Mouse (Mus musculus) neural tube, embryonic 13.5 days (tissue): ENCODE results near the gene Fgf8. TPM values are rescaled to one million over a fixed set of nuclear protein-coding genes. Genes with fewer than 3 reads are reported as not detected.

Experiments used
- ATAC-seq: fragments of 200-750 bp; cut with Nextera tagmentation; 2 replicates; pipeline ENCODE4 v1.8.0; 2017; ENCODE audit warnings: low read depth, mild to moderate bottlenecking, moderate TSS enrichment, moderate library complexity
- H3K27ac ChIP-seq: fragments of 300-500 bp; sonication (generic); replicated peaks from 2 replicates; pipeline ENCODE4 v1.5.1; 2015; ENCODE audit warnings: moderate library complexity, mild to moderate bottlenecking, inconsistent platforms
- H3K27me3 ChIP-seq: fragments of 300-500 bp; sonication (generic); 2 replicates; pipeline ENCODE4 v1.6.1; 2015; ENCODE audit warnings: mild to moderate bottlenecking, inconsistent platforms
- H3K36me3 ChIP-seq: fragments of 300-500 bp; sonication (generic); 2 replicates; pipeline ENCODE4 v1.6.1; 2015; ENCODE audit warnings: mild to moderate bottlenecking, inconsistent platforms
- H3K4me1 ChIP-seq: fragments of 300-500 bp; sonication (generic); replicated peaks from 2 replicates; pipeline ENCODE4 v1.6.1; 2015; ENCODE audit warnings: inconsistent platforms
- H3K4me2 ChIP-seq: fragments of 300-500 bp; sonication (generic); 2 replicates; pipeline ENCODE4 v1.6.1; 2015; ENCODE audit warnings: inconsistent platforms, mild to moderate bottlenecking, moderate library complexity
- H3K4me3 ChIP-seq: fragments of 300-500 bp; sonication (generic); 2 replicates; pipeline ENCODE4 v1.5.1; 2015; ENCODE audit warnings: mild to moderate bottlenecking, inconsistent platforms
- H3K9ac ChIP-seq: fragments of 300-500 bp; sonication (generic); 2 replicates; pipeline ENCODE4 v1.6.1; 2015; ENCODE audit warnings: moderate library complexity, mild to moderate bottlenecking, inconsistent platforms
- H3K9me3 ChIP-seq: fragments of 300-500 bp; sonication (generic); 2 replicates; pipeline ENCODE4 v1.6.1; 2016; ENCODE audit warnings: inconsistent platforms
- WGBS: fragments of 180-500 bp; shearing (Covaris S2); methylation state at CpG from one replicate; pipeline ENCODE4 v1.1.7; 2015; 5-methylcytosine and 5-hydroxymethylcytosine counted together
- polyA plus RNA-seq: library from polyadenylated mRNA; unstranded; fragments of >200 nt; fragmentation: Nextera tagmentation; extraction: Ambion mirVana; gene quantifications from 2 replicates; pipeline ENCODE4 v1.2.1, GENCODE M21; 2015

Gene Fgf8
- polyA plus RNA-seq, 1 experiment from 2014 or later: not detected

- ATAC-seq: peak; percentile 68; the same call in 1 of the 2 replicates
- peaks cover 100% of the 10 kb centered on the region for H3K27me3 ChIP-seq
- no peak overlapping the region for H3K27ac ChIP-seq
- 1% methylated on average over 28 of the region's 28 CpGs for WGBS
- peak overlapping the region; percentile 20 for H3K4me3 ChIP-seq
- no peaks in the 10 kb centered on the region for H3K9me3 ChIP-seq
- H3K4me1 ChIP-seq: peaks cover 31% of the 10 kb centered on the region
- peak overlapping the region; percentile 41; the same call in 1 of the 2 replicates for H3K9ac ChIP-seq
- peak overlapping the region; percentile 51 for H3K4me2 ChIP-seq
- H3K36me3 ChIP-seq: no peaks in the 10 kb centered on the region
Observed at GRCm38 (mm10) chr19:45736855-45737207, 5.9 kb downstream of the Fgf8 start.

DNA sequence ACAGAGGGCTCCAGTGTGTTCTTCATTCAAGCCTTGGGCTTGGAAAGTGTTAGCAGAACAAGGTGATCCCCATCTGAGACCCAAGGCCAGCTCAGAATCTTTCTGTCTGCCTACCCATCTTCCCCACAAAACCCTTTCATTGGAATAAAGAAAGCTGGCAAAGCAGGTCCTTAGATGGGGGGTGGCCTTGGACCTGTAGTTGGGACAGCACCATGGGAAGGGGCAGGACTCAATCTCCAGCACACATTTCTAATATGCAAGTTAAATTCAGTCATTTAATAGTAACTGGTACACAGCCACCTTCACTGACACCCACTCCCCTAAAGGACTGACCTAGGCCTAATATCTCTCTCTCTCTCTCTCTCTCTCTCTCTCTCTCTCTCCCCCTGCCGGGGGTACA is 6.5 kb downstream of the Fgf8 start:
- H3K4me1 ChIP-seq: peaks cover 26% of the 10 kb centered on the region
- H3K27me3 ChIP-seq: peaks cover 100% of the 10 kb centered on the region
- ATAC-seq: no peak
- no peak overlapping the region for H3K4me3 ChIP-seq
- H3K9ac ChIP-seq: no peak overlapping the region
- WGBS: 21% methylated on average over 1 of the region's 1 CpGs
- H3K36me3 ChIP-seq: no peaks in the 10 kb centered on the region
- no peak overlapping the region for H3K4me2 ChIP-seq
- no peak overlapping the region for H3K27ac ChIP-seq
- no peaks in the 10 kb centered on the region for H3K9me3 ChIP-seq

DNA sequence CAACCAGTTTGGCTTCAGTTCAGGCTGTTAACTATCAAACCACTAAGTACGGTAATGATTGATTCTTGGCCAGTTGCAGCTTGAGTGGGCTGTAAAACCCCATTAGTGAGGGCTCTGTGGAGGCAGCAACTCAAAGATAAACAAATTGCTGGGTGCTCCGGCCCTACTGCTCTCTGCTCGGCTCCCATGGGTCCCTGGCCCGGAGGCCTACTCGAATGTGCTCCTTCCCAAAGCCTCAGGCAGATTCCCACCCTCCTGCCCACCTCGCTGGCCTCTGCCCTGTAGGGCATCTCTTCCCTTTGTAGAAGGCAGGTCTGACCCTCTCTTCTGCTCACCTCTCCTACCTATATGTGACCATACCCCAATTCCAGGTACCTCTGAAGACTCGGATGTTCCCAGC is 8.0 kb downstream of the Fgf8 start:
- Histone ChIP-seq H3K9ac (no peak overlapping the region), H3K4me1 (peaks cover 20% of the 10 kb centered on the region), H3K4me3 (no peak overlapping the region), H3K27ac (no peak overlapping the region), H3K27me3 (peaks cover 100% of the 10 kb centered on the region), H3K9me3 (no peaks in the 10 kb centered on the region), H3K36me3 (no peaks in the 10 kb centered on the region), H3K4me2 (no peak overlapping the region)
- 9% methylated on average over 7 of the region's 7 CpGs for WGBS
- ATAC-seq: no peak

- H3K9ac ChIP-seq: no peak overlapping the region
- no peak for ATAC-seq
- H3K4me1 ChIP-seq: peaks cover 20% of the 10 kb centered on the region
- H3K9me3 ChIP-seq: no peaks in the 10 kb centered on the region
- no peaks in the 10 kb centered on the region for H3K36me3 ChIP-seq
- 36% methylated on average over 5 of the region's 5 CpGs for WGBS
- no peak overlapping the region for H3K4me3 ChIP-seq
- H3K27me3 ChIP-seq: peaks cover 97% of the 10 kb centered on the region
- no peak overlapping the region for H3K27ac ChIP-seq
- H3K4me2 ChIP-seq: no peak overlapping the region
Observed at GRCm38 (mm10) chr19:45734191-45734590, 8.5 kb downstream of the Fgf8 start.

GRCm38 (mm10) chr19:45733564-45733963 is 9.2 kb downstream of the Fgf8 start:
- peaks cover 96% of the 10 kb centered on the region for H3K27me3 ChIP-seq
- ATAC-seq: no peak
- H3K9me3 ChIP-seq: no peaks in the 10 kb centered on the region
- peaks cover 20% of the 10 kb centered on the region for H3K4me1 ChIP-seq
- H3K36me3 ChIP-seq: no peaks in the 10 kb centered on the region
- 6% methylated on average over 10 of the region's 10 CpGs for WGBS
- no peak overlapping the region for H3K4me2 ChIP-seq
- H3K4me3 ChIP-seq: no peak overlapping the region
- H3K27ac ChIP-seq: no peak overlapping the region
- H3K9ac ChIP-seq: no peak overlapping the region

- Histone ChIP-seq H3K4me3 (no peak overlapping the region), H3K4me1 (peaks cover 10% of the 10 kb centered on the region), H3K9ac (no peak overlapping the region), H3K4me2 (no peak overlapping the region), H3K27ac (no peak overlapping the region), H3K9me3 (no peaks in the 10 kb centered on the region), H3K36me3 (no peaks in the 10 kb centered on the region), H3K27me3 (peaks cover 93% of the 10 kb centered on the region)
- 78% methylated on average over 7 of the region's 7 CpGs for WGBS
- ATAC-seq: no peak
Observed at GRCm38 (mm10) chr19:45731658-45732057, 11.1 kb downstream of the Fgf8 start.

DNA sequence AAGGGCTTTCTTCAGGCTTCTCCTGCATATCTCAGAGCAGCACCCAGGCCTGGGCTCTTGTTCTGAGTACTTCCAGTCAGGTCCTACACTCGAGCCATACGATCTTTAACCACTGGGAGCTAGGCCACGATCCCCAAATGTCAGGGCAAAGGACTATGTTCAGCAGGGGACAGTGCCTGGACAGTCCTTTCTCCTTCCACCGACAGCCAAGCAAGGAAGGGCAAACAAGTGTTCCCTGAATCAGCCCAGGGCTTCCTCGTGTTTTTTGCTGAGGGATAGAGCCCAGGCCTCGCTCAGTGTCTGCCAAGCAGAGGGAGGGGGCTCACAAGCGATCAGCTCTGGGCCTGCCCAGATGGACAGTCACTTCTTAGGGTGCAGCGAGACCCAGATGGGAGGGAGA is 12.7 kb downstream of the Fgf8 start:
- H3K4me3 ChIP-seq: no peak overlapping the region
- no peak overlapping the region for H3K27ac ChIP-seq
- WGBS: 76% methylated on average over 8 of the region's 8 CpGs
- H3K27me3 ChIP-seq: peaks cover 93% of the 10 kb centered on the region
- H3K9ac ChIP-seq: no peak overlapping the region
- ATAC-seq: no peak
- H3K4me1 ChIP-seq: peaks cover 10% of the 10 kb centered on the region
- H3K4me2 ChIP-seq: no peak overlapping the region
- no peaks in the 10 kb centered on the region for H3K9me3 ChIP-seq
- no peaks in the 10 kb centered on the region for H3K36me3 ChIP-seq

GRCm38 (mm10) chr19:45727231-45727630 is 15.5 kb downstream of the Fgf8 start:
- Histone ChIP-seq H3K27me3 (peaks cover 88% of the 10 kb centered on the region), H3K4me3 (no peak overlapping the region), H3K4me2 (no peak overlapping the region), H3K27ac (no peak overlapping the region), H3K9ac (no peak overlapping the region), H3K9me3 (no peaks in the 10 kb centered on the region), H3K4me1 (peaks cover 6% of the 10 kb centered on the region), H3K36me3 (no peaks in the 10 kb centered on the region)
- ATAC-seq: no peak
- WGBS: 83% methylated on average over 10 of the region's 10 CpGs

- no peaks in the 10 kb centered on the region for H3K36me3 ChIP-seq
- no peak overlapping the region for H3K4me2 ChIP-seq
- H3K4me3 ChIP-seq: no peak overlapping the region
- ATAC-seq: no peak
- peaks cover 6% of the 10 kb centered on the region for H3K4me1 ChIP-seq
- H3K27me3 ChIP-seq: peaks cover 80% of the 10 kb centered on the region
- no peak overlapping the region for H3K9ac ChIP-seq
- H3K9me3 ChIP-seq: no peaks in the 10 kb centered on the region
- WGBS: 25% methylated on average over 14 of the region's 14 CpGs
- no peak overlapping the region for H3K27ac ChIP-seq
Observed at GRCm38 (mm10) chr19:45725677-45726277, 16.9 kb downstream of the Fgf8 start.

GRCm38 (mm10) chr19:45722188-45722587 is 20.5 kb downstream of the Fgf8 start:
- Histone ChIP-seq H3K9ac (no peak overlapping the region), H3K4me2 (no peak overlapping the region), H3K27ac (no peak overlapping the region), H3K4me1 (peaks cover 19% of the 10 kb centered on the region), H3K27me3 (peaks cover 71% of the 10 kb centered on the region), H3K9me3 (no peaks in the 10 kb centered on the region), H3K4me3 (no peak overlapping the region), H3K36me3 (no peaks in the 10 kb centered on the region)
- ATAC-seq: no peak
- WGBS: 76% methylated on average over 5 of the region's 5 CpGs

- WGBS: 49% methylated on average over 3 of the region's 3 CpGs
- ATAC-seq: peak; percentile 49; the same call in 1 of the 2 replicates
- H3K4me1 ChIP-seq: peaks cover 21% of the 10 kb centered on the region
- H3K4me3 ChIP-seq: no peak overlapping the region
- H3K9me3 ChIP-seq: no peaks in the 10 kb centered on the region
- H3K36me3 ChIP-seq: no peaks in the 10 kb centered on the region
- peak overlapping the region; percentile 55 for H3K4me2 ChIP-seq
- peaks cover 47% of the 10 kb centered on the region for H3K27me3 ChIP-seq
- peak overlapping the region; percentile 68 for H3K9ac ChIP-seq
- H3K27ac ChIP-seq: peak overlapping the region; percentile 84
Observed at GRCm38 (mm10) chr19:45718286-45718685, 24.4 kb downstream of the Fgf8 start.

DNA sequence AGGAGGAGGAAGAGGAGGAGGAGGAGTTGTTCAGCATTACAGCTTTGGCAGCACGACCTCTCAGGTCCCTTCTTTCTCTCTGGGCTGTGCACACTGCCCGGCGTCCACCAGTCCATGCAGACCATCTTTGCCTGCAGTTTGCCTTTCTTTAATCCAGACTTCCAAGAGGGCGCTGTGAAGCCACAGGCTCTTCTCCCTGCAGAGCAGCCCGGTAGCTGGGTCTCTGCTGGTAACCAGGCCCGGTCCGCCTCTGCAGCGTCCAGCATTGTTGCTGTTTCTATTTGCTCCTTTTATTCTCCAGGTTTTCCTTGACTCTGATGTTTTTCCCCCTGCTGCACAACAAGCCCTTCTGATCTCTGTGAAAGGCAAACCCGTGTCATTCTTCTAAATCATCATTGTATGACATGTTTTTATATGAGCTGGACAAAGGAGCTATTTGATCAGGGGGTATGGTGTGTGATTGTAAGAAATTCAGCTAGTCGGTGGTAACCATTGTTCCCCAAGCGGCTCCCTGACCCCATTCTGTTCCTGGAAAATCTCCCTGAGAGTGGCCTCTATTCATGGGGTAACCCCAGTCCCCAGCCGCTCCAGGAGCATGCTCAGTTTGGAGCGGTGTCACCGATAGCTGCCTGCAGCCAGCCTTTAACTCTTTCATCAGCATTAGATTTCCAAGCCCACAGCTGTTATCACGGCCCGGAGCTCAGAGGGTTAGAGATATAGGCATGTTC is 25.1 kb downstream of the Fgf8 start:
- peak overlapping the region; percentile 55 for H3K4me2 ChIP-seq
- peak overlapping the region; percentile 68 for H3K9ac ChIP-seq
- peak overlapping the region; percentile 84 for H3K27ac ChIP-seq
- H3K4me3 ChIP-seq: peak overlapping the region; percentile 22
- H3K9me3 ChIP-seq: no peaks in the 10 kb centered on the region
- H3K36me3 ChIP-seq: no peaks in the 10 kb centered on the region
- peaks cover 42% of the 10 kb centered on the region for H3K27me3 ChIP-seq
- peaks cover 21% of the 10 kb centered on the region for H3K4me1 ChIP-seq
- ATAC-seq: peak; percentile 93
- WGBS: 4% methylated on average over 16 of the region's 16 CpGs
